Mouse (Mus musculus): ENCODE results near the gene Olfr1423.
"Not testable (repeated sequence)": the region's sequence is repeated elsewhere in the genome, so short reads cannot be mapped to it uniquely, and the experiment has no call there.

The Olfr1423 gene

DNA sequence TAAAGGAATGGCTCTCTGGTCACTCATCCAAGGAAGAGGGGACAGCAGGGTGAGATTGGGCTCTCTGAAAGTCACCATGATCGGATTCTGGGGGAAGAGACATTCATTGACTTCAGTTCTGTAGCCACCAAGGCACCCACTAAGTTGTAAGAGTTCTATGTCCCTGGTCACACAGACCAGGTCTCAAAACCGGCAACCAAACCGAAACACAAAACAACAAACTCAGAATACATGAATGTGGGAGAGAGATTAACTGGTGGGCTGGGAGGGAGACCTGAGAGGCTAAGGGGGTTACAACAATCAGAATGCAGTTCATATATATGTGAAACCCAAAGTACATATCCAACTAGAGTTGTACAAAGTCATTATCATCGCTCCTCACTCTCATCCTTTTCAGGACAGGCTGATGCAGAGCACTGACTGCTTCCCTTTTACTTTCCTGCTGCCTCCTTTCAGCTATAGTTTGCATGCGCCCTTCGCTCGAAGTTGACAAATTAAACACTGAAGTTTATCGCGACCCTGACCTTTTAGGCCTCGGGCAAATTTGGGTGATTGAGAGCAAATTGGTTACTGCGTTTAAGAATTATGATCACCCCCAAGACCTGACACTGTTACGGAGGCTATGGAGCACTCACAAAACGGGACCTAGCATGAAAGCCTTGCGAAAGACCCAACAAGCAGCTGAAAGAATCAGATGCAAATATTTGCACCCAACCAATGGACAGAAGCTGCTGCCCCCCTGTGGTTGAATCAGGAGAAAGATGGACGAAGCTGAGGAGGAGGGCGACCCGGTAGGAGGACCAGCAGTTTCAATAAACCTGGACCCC lies 33.8 kb downstream of the Olfr1423 start:
- DNase-seq (ENCODE audit: low read depth, low spot score): peak; percentile 70

DNA sequence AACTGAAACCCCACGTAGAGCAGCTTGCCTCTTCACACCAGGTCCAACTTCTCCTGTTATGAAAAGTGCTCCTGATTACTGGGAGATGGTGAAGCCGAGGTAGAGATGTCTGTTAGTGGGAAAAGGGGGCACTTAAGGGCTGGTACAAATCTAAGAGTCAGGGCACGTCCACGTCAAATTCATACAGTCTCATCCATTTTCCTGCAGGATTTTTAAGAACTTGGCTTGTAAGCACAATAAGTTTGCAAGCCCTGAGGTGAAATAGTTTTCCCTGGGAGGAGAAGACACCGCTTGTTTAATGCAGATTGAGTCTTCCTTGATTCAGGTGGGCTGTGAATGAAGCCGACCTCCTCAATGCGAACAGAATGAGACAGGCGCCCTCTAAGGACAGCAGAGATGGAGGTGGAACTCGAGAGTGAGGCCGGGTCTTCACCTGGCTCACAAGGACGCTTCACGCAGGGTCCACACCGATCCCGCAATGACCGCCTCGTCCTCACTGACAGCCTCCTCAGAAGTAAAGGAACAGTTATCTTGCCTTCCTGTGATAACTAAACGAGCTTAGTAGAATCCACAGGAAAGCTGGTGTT lies 34.7 kb downstream of the Olfr1423 start:
- peak; percentile 23 for DNase-seq (ENCODE audit: low read depth, low spot score)

DNA sequence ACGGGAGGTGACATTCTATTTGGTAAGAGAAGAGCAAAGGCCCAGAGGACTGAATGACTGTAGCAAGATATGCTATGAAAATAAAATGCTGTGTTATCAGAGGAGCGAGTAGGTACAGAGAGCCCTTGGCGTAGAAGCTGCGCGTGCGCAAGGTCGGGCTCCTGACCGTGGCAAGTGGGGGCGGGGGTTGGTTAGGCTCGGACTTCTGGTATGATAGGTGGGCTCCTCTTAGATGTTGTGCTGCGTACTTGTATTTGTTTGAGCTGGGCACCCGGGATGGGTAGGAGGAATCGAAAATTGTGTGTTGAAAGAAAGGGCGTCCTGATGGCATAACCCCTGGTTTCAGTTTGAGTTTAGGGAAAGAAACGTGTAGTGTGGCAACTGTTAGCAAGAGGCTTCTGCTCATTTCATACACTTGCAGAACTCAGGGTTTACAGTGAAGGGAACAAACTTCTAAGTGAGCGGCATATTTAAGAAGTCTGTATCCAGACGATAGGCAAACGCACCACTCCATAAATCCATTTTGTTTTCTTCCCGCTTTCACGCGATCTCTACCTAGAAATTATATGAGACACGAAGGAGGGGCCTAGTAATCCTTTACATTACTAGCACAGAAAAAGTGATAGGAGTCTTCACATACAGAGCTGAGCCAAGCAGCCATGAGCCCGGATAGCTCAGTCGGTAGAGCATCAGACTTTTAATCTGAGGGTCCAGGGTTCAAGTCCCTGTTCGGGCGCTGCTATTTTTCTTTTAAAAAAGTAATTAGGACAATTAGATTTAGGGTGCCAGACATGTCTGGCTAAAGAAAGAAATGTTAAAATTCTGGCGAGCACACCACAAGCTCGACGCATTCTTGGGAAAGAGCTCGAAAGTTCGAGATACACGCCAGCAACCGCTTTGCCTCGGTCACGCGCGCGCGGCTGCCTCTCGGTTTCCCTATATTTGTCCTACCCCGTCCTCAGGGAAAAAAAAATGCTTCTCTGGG lies 35.4 kb downstream of the Olfr1423 start:
- DNase-seq (ENCODE audit: low read depth, low spot score): peak; percentile 92

DNA sequence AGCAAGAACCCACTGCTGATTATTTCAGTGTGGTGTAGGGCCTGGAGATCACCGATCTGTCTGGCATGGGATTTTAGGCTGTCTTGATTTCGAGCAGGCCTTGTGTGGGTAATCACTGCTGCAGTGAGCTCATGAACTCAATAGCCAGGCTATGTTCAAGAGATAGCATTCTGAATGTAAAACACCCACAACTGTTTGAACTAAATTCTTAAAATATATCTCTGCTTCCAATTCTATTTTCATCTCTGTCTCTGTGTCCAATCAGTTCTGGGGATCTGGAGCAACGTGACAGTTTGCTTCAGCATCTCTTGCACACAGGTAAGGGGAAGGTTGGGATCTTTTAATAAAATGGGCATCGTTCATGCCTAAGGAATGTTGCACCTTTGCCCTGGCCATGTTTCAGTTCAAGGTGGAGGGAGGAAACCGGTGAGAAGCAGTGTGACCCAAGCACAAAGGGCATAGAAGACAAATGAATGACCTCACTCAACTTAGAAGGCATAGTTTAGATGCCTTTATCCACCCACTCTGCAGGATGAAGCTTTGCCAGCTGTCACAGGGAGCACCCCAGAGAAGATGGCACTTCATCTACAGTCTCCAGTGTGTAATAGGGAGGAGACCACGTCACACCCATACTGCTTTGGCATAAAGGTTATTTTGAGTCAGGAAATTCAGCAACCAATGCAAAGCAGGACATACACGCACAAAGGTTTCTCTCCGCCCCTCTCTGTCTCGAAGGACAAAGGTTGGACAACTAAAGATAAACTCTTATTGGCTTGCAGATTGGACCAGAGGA lies 36.7 kb downstream of the Olfr1423 start:
- DNase-seq (ENCODE audit: low read depth, low spot score): no peak

DNA sequence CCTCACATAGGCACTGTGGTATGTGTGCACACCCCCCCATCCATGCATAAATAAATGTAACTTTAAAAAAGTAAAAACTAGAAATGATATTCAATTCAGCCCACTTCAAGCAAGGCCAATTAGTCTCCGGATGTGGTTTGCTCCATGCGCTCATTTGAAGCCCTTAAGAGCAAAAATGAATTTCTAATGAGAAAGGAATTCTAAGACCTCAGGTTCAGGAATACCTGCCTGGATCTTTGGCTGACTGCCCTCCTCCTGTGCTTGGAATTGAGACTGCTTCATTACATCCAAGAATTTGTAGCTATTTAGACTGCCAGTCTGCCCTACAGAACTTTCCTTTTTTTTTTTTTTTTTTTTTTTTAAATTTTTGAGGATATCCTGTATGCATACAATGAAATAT lies 37.5 kb downstream of the Olfr1423 start:
- no peak for DNase-seq (ENCODE audit: low read depth, low spot score)

DNA sequence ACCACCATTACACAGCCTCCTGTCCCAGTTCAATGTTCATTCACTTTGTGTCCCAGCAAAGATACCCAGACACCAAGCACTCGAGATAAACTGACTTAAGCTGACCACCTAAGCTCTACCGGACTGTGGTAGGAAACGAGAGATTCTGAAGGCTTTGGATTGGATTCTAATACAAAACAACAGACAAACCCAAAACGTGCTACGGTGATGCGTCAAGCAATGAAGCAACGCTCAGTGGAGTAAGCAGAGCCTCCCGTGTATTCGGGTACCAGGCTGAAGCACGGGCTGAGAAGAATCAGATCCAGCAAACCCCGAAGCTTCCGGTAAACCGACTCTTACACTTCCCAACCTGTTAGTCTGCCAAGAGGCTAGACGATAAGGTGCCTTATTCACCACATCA lies 38.3 kb downstream of the Olfr1423 start:
- no peak for DNase-seq (ENCODE audit: low read depth, low spot score)

DNA sequence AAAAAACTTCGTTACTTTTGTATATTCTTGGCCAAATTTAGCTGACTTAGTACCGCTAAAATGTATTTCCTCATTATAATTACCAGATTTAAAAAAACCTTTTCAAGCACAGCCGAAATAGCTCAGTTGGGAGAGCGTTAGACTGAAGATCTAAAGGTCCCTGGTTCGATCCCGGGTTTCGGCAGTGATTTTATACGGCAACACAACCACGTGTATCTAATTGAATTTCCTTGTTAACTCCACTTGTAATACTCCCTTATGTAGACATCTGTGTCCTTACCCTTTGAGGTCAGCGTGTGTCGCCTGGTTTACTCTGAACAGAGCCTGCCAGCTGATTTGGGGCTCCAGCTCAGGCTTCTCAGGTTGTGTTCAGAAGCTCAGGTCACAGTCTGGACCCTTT lies 39.0 kb downstream of the Olfr1423 start:
- peak; percentile 89 for DNase-seq (ENCODE audit: low read depth, low spot score)

DNA sequence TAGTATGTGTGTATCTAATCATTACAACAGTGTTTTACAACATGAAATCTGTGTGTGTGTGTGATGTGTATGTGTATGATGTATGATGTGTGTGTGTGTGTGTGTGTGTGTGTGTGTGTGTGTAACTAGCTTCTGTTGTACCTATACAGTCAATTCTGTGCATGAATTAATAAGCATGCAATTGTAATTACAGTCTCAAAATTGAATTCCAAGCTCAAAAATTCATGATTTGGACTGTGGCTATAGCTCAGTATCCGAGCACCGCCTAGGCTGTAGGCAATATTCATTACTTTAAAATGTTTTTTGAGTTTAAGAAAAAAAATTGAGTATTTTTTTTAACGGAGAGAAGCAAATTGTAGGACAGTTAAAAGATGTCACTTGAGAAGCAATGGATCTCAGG lies 39.4 kb downstream of the Olfr1423 start:
- DNase-seq (ENCODE audit: low read depth, low spot score): no peak

DNA sequence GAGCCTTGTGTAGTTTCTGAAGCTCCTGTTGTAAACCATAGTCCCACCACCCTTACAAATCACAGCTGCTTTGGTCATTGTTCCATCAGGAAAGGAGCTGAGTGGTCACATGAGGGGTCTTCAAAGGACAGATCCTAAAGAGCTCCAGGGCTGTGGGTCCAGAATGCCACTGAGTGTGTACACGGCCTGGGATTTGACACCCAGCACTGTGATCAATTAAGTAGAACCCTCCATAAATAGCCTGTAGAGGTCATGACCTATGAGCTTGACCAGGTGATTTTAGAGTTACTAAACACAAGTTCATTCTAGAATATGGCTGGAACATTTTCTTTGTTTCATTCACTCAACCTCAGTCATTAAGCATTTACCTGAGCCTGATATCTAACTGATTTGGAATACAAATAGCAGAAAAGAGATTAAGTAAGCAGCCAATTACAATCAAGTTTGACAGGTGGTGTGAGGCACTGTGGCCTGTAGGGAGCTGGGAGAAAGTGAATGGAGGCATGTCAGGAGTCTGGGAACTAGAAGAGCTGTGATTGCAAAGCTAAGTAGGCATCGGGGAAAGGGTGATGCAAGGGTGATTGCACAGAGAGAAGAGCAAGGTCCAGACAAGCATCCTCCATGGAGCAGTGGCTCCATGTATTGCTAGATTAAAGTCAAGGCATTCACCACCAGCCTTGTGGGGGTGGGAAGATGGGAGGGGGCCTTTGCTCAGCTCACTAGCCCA lies 45.2 kb downstream of the Olfr1423 start:
- DNase-seq (ENCODE audit: low read depth, low spot score): no peak

DNA sequence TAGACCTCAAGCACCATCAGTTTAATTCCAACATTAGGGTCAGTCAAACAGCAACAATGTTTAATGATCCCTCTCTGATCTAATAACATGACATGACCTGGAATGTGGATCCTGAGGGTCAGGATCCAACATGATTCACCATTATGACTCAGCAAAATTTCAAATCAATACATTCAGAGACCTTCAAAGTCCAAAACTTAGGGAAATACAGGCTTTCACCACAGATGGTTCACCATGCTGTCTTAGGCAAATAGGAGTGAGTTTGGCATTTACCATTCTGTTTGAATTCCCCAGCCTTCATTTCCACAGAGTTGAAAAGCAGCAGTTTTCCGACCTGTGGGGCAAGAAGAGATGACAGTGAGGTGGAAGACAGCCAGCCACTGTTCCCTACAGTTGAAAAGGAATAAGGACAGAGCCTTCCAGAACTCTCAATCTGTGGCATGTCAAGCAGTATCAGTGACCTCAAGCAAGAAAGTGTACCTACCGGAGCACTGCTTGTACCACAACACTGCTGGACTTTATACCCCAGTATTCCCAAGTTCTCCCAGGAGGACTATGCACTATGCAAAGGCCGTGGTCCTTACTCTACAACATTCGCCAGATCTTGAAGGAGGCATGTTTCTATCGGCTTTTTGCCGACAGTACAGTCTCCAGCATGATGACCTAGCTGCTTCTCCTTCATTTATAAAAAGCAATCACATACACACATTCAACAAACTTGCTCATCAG lies 46.2 kb downstream of the Olfr1423 start:
- DNase-seq (ENCODE audit: low read depth, low spot score): no peak

DNA sequence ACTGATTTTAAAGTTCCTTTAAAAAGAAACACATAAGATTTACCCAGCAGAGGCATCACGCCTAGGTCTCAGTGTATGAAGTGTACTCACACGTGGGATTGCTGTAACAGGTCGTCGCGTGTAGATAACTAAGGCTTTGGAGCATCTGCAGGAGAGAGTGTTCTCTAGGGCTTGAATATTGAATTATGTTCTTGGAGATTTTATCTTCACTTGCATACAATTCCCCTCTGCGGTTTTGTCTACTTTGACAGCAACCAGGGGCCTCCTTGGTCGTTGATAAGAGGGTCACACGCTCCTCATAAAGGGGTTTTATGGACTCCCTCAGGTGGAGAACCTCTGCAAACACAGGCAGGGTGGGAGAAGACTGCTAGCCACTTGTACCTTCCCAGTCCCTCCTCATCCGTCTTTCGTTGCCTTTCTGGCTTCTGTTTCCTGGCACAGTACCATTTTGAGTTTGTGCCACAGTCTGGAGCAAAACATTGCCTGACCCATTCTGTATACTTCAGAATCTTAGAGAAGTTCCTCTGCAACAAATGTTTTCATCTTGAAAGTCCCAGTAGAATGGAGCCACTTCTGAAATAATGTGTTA lies 48.6 kb downstream of the Olfr1423 start:
- DNase-seq (ENCODE audit: low read depth, low spot score): no peak

DNA sequence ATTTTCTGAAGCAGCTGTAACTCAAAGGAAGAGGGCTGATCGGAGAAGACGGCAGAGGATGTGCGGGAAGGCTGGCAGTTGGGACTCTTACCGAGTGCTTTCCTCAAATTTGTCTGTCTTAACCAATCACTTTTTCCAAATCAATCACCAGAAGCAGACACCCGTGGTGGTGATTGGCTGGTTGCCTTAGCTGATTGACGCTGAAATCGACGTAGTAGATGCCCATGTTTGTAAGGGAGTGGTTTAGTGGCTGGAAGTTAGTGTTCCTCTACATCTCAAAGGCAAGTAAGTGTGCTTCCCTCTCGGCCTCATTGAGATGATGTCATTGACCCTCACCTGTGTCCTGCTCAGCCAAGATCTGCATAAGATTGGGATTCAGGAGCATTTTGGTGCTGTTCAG lies 49.1 kb downstream of the Olfr1423 start:
- no peak for DNase-seq (ENCODE audit: low read depth, low spot score)

DNA sequence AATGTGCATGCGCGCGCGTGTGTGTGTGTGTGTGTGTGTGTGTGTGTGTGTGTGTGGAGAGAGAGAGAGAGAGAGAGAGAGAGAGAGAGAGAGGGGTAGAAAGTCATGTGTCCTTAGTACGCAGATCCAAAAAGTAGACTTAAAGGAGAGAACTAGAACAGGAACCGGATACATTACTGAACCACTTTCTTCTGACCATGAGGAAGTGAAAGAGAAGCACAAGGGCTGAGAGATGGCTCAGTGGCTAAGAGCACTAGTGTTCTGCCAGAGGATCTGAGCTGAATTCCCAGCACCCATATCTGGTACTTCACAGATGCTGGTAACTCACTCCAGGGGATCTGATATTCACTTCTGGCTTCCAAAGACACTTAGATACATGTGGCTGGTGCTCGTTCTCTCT lies 51.8 kb downstream of the Olfr1423 start:
- DNase-seq (ENCODE audit: low read depth, low spot score): no peak

DNA sequence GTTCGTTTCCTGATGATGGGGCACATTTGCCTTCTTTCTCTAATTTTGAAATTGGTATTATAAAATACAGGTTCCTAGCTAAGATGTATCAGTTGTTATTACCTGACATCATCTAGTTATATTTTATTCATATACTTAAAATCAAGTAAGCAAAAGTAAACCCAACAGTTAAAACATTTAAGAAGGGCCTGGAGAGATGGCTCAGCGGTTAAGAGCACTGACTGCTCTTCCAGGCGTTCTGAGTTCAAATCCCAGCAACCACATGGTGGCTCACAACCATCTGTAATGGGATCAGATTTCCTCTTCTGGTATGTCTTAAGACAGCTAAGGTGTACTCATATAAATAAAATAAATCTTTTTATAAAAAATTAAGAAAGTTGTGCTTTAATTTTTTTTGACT lies 53.3 kb downstream of the Olfr1423 start:
- DNase-seq (ENCODE audit: low read depth, low spot score): no peak

DNA sequence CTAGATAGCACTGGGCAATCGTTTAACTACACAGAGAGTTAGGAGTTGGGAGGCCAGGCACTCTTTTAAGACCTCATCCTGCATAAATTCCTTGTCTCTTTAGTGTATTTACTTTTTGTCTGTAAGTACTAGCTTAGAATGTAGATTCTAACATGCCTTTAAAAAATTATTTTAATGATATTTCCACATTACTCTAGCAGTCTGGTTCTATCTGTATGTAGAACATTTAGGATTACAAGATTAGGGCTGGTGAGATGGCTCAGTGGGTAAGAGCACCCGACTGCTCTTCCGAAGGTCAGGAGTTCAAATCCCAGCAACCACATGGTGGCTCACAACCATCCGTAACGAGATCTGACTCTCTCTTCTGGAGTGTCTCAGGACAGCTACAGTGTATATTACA lies 56.5 kb downstream of the Olfr1423 start:
- not testable (repeated sequence) for DNase-seq (ENCODE audit: low read depth, low spot score)

Measured in mesoderm, embryonic 11.5 days (tissue).